In genomic region chr16:11021403-11022112, GRCm38 (mm10) we compare ENCODE assay signal across 11 mouse cellular contexts. TPM values are rescaled to one million over a fixed set of nuclear protein-coding genes. Genes with fewer than 3 reads are reported as not detected.
DNase-seq lines count a peak whose midpoint lies in the region; ATAC-seq lines count a peak whose summit lies in the region.
"Had no signal": no experiment of that assay in that cellular context is flagged by ENCODE, and none has a peak within 500 bp of the region (broad histone marks: within the 10 kb centered on the region; RNA-seq: fewer than 3 reads in every experiment).

No protein-coding gene starts in this region.

- intact Hi-C loops in heart, postnatal 14 days (cut with DNase I), result no loop called here

- no peaks in the 10 kb centered on the region for H3K4me1 ChIP-seq in heart, embryonic 16.5 days (ENCODE audit: control insufficient read depth, insufficient read depth, low read length)
- H3K4me1 ChIP-seq in hindbrain, embryonic 15.5 days (replicated peaks), result no peaks in the 10 kb centered on the region

- no peaks in the 10 kb centered on the region for H3K27me3 ChIP-seq in heart, embryonic 16.5 days (ENCODE audit: control insufficient read depth, insufficient read depth, low read length)
- H3K27me3 ChIP-seq in hindbrain, embryonic 15.5 days, result no peaks in the 10 kb centered on the region

- H3K4me3 ChIP-seq in heart, embryonic 16.5 days (ENCODE audit: low read length), result no peak overlapping the region
- H3K4me3 ChIP-seq in hindbrain, embryonic 15.5 days, result no peak overlapping the region

- 42% methylated on average over 3 of the region's 3 CpGs for WGBS in heart, embryonic 16.5 days
- 39% methylated on average over 3 of the region's 3 CpGs for WGBS in hindbrain, embryonic 15.5 days

- no peak overlapping the region for H3K27ac ChIP-seq in heart, embryonic 16.5 days (ENCODE audit: low read length)
- H3K27ac ChIP-seq in hindbrain, embryonic 15.5 days (replicated peaks), result no peak overlapping the region

- H3K4me2 ChIP-seq in heart, embryonic 16.5 days (ENCODE audit: low read depth, low read length), result no peak overlapping the region
- H3K4me2 ChIP-seq in hindbrain, embryonic 15.5 days, result no peak overlapping the region

- no peaks in the 10 kb centered on the region for H3K36me3 ChIP-seq in heart, embryonic 16.5 days (ENCODE audit: control insufficient read depth, insufficient read depth)
- no peaks in the 10 kb centered on the region for H3K36me3 ChIP-seq in hindbrain, embryonic 15.5 days

- DNase-seq in heart, postnatal 14 days, result no peak
- DNase-seq in 3T3-L1 (ENCODE audit: low read depth, low spot score), result peak; percentile 98
- peak; percentile 35 for DNase-seq in embryo, embryonic 10.5 days (ENCODE audit: low spot score)
- no peak for DNase-seq in adrenal gland, adult 18-20 months (ENCODE audit: low spot score in 2 of 2)
- no peak for DNase-seq in testis, postnatal 10 days (ENCODE audit: low spot score)
- DNase-seq: adrenal gland, adult 2 months; cerebellum, postnatal 36 days; kidney, adult 8-10 months had no signal

- ATAC-seq in heart, embryonic 16.5 days (replicated peaks; ENCODE audit: extremely low read depth, insufficient read depth, low FRiP score), result peak; percentile 24; the same call in 1 of the 2 replicates
- peak; percentile 72 for ATAC-seq in hindbrain, embryonic 15.5 days (ENCODE audit: low FRiP score, low read depth)
- no peak for ATAC-seq in cerebellum, adult (ENCODE audit: insufficient number of reproducible peaks, low FRiP score, low TSS enrichment)

- no peaks in the 10 kb centered on the region for H3K9me3 ChIP-seq in heart, embryonic 16.5 days (replicated peaks; ENCODE audit: control insufficient read depth, low read length)
- no peaks in the 10 kb centered on the region for H3K9me3 ChIP-seq in hindbrain, embryonic 15.5 days

- no peak overlapping the region for H3K9ac ChIP-seq in heart, embryonic 16.5 days (ENCODE audit: low read length)
- H3K9ac ChIP-seq in hindbrain, embryonic 15.5 days, result no peak overlapping the region

RNA-seq across cellular contexts. Expression of gene Snn, which starts 39.2 kb away (rescaled TPM):
- 42.2 and 49.2 TPM in 2 replicates for polyA plus RNA-seq in heart, embryonic 16.5 days (2015; fragmentation: Nextera tagmentation; extraction: Ambion mirVana)
- total RNA-seq in heart, postnatal 14 days (2021), result 10 to 100 TPM; 33.5 to 37.4 TPM
- 125 and 133 TPM in 2 replicates for polyA plus RNA-seq in hindbrain, embryonic 15.5 days (2015; fragmentation: Nextera tagmentation; extraction: Ambion mirVana)
- total RNA-seq in adrenal gland, adult 18-20 months (2021), result 10 to 100 TPM in 1 of 2 experiments, 1 to 10 TPM in 1; 9.3 to 14.0 TPM

RNA-seq across cellular contexts. Expression of gene Litaf, which starts 44.4 kb away (rescaled TPM):
- 76.6 and 78.7 TPM in 2 replicates for polyA plus RNA-seq in heart, embryonic 16.5 days (2015; fragmentation: Nextera tagmentation; extraction: Ambion mirVana)
- total RNA-seq in heart, postnatal 14 days (2021), result 10 to 100 TPM; 29.5 to 30.6 TPM
- polyA plus RNA-seq in hindbrain, embryonic 15.5 days (2015; fragmentation: Nextera tagmentation; extraction: Ambion mirVana), result 30.1 and 32.2 TPM in 2 replicates
- 10 to 100 TPM; 48.5 to 56.4 TPM for total RNA-seq in adrenal gland, adult 18-20 months (2021)

Comparison
In these comparisons a context has a peak if more than half of its experiments do, and no peak if none do; other contexts are left out.
1. DNase-seq: peak in 3T3-L1 (single experiment) and embryo, embryonic 10.5 days (single experiment); none in heart, postnatal 14 days (0 of 2), adrenal gland, adult 18-20 months (0 of 2) and testis, postnatal 10 days (single experiment).